Mouse (Mus musculus) megakaryocyte, embryonic 14.5 days (primary cell): Measurements from ENCODE around the gene Tmem184b.

Experiments
- FLI1 ChIP-seq: IDR thresholded peaks from 2 replicates; pipeline ENCODE4 v1.6.1; 2012; ENCODE audit warnings: low read length, inconsistent platforms, mixed read lengths
- GATA1 ChIP-seq: IDR thresholded peaks from 3 replicates; pipeline ENCODE4 v1.6.1; 2012; ENCODE audit warnings: mixed read lengths, low read length, inconsistent platforms, borderline replicate concordance

DNA sequence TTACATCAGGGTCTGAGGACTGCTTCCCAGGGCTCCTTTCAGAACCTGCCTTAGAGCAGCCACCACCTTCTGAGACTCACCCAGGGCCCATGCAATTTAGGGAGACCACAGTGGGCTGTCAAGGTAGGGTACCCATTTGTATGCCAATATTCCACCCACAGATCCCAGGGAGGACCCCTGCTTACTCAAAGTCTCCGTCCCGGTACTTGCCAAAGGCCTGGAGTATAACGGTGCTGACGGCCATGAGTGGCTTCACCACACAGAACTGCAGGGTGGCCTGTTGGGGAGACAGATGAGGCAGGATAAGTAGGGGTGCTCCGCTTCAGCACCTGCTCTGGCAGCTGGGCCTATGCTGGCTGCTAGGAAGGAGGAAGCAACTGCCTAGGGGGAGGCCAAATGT lies 37.0 kb downstream of the Tmem184b start:
- no peak for TF ChIP-seq GATA1
- no peak for TF ChIP-seq FLI1
